Mouse (Mus musculus): ENCODE data around the gene Snapin.

Snapin gene

GRCm38 (mm10) chr3:90490696-90491256, at the start of gene Snapin:
Gene Snapin, minus strand, starts transcription at chr3:90491033.
- DNase-seq = peak; percentile 99

- no peak for DNase-seq
These were observed 47.1 kb upstream of the Snapin start for GRCm38 (mm10) chr3:90537905-90538296.

- DNase-seq = peak; percentile 85
These were observed 46.5 kb upstream of the Snapin start, which contains the start of gene S100a16 for GRCm38 (mm10) chr3:90537141-90537904. Gene S100a16, plus strand, starts transcription at chr3:90537254.

GRCm38 (mm10) chr3:90535446-90535845, 44.6 kb upstream of the Snapin start:
- no peak for DNase-seq

GRCm38 (mm10) chr3:90531713-90532112, 40.9 kb upstream of the Snapin start:
- no peak for DNase-seq

- no peak for DNase-seq
These were observed 36.5 kb upstream of the Snapin start for GRCm38 (mm10) chr3:90527291-90527873.

GRCm38 (mm10) chr3:90526580-90526979, 35.7 kb upstream of the Snapin start, which contains the start of gene S100a14:
Gene S100a14, plus strand, starts transcription at chr3:90526856.
- peak; percentile 83 for DNase-seq

- DNase-seq = no peak
These were observed 35.2 kb upstream of the Snapin start for GRCm38 (mm10) chr3:90526076-90526475.

- DNase-seq = peak; percentile 88
These were observed 34.6 kb upstream of the Snapin start for GRCm38 (mm10) chr3:90525421-90525820.

GRCm38 (mm10) chr3:90517711-90518110, 26.9 kb upstream of the Snapin start:
- no peak for DNase-seq

- no peak for DNase-seq
These were observed 25.0 kb upstream of the Snapin start for GRCm38 (mm10) chr3:90515789-90516188.

GRCm38 (mm10) chr3:90515242-90515641, 24.4 kb upstream of the Snapin start:
- DNase-seq = peak; percentile 85

- peak; percentile 88 for DNase-seq
These were observed 23.9 kb upstream of the Snapin start for GRCm38 (mm10) chr3:90514691-90515090.

GRCm38 (mm10) chr3:90513796-90514590, 23.2 kb upstream of the Snapin start, which contains the start of the genes S100a1 and S100a13:
Gene S100a1, minus strand, starts transcription at chr3:90514392.
Gene S100a13, plus strand, starts transcription at chr3:90514435.
- peak; percentile 90 for DNase-seq

- no peak for DNase-seq
These were observed 22.3 kb upstream of the Snapin start for GRCm38 (mm10) chr3:90512948-90513642.

GRCm38 (mm10) chr3:90512276-90512675, 21.4 kb upstream of the Snapin start:
- no peak for DNase-seq

- no peak for DNase-seq
These were observed 18.9 kb upstream of the Snapin start for GRCm38 (mm10) chr3:90509747-90510123.

- peak; percentile 100 for DNase-seq
These were observed 18.3 kb upstream of the Snapin start, which contains the start of gene Chtop for GRCm38 (mm10) chr3:90508950-90509746. Gene Chtop, minus strand, starts transcription at chr3:90509498.

- no peak for DNase-seq
These were observed 17.6 kb upstream of the Snapin start for GRCm38 (mm10) chr3:90508287-90508949.

- peak; percentile 55 for DNase-seq
These were observed 15.5 kb upstream of the Snapin start for GRCm38 (mm10) chr3:90506362-90506761.

GRCm38 (mm10) chr3:90505216-90505615, 14.4 kb upstream of the Snapin start:
- DNase-seq = no peak

All from lung, postnatal 36 days (tissue).